ENCODE assay signal across 8 mouse cellular contexts in genomic region chr2:71388951-71389763, GRCm38 (mm10). TPM values are rescaled to one million over a fixed set of nuclear protein-coding genes. Genes with fewer than 3 reads are reported as not detected.
DNase-seq lines count a peak whose midpoint lies in the region; ATAC-seq lines count a peak whose summit lies in the region.

Gene Hat1 (plus strand): TSS chr2:71388958.

- H3K27me3 ChIP-seq in hindbrain, embryonic 12.5 days = no peaks in the 10 kb centered on the region

- peaks cover 7% of the 10 kb centered on the region for H3K4me1 ChIP-seq in hindbrain, embryonic 12.5 days

- peak within 1 kb of the TSS; percentile 74 for H3K4me2 ChIP-seq in hindbrain, embryonic 12.5 days (replicated peaks)

- peak; percentile 99 for ATAC-seq in hindbrain, embryonic 12.5 days (ENCODE audit: low FRiP score)

- H3K9ac ChIP-seq in hindbrain, embryonic 12.5 days = peak within 1 kb of the TSS; percentile 88

- peak; percentile 99 for DNase-seq in Muller cell, postnatal 12 days (ENCODE audit: inconsistent ontology term)
- DNase-seq in cerebellum, adult 9-11 months = peak; percentile 92
- DNase-seq in frontal cortex, adult 2 months (ENCODE audit: extremely low spot score in 1 of 2, low spot score in 1 of 2) = peak; percentile 92 to 97
- DNase-seq in layer of hippocampus, postnatal 14 days (ENCODE audit: low spot score in 2 of 2) = peak; percentile 91 to 95
- DNase-seq in lung, postnatal 14 days = peak; percentile 96
- DNase-seq in retina, adult 2 months (ENCODE audit: low read depth, low spot score) = peak; percentile 83
- peak; percentile 93 to 95 for DNase-seq in thymus, postnatal 36 days

- H3K4me3 ChIP-seq in hindbrain, embryonic 12.5 days = peak within 1 kb of the TSS; percentile 92

- no peaks in the 10 kb centered on the region for H3K9me3 ChIP-seq in hindbrain, embryonic 12.5 days (replicated peaks)

- peaks cover 16% of the 10 kb centered on the region for H3K36me3 ChIP-seq in hindbrain, embryonic 12.5 days

- no peak within 1 kb of the TSS for H3K27ac ChIP-seq in hindbrain, embryonic 12.5 days

- WGBS in hindbrain, embryonic 12.5 days = under 1% methylated on average over 61 of the region's 66 CpGs

RNA-seq across cellular contexts. Expression of gene Hat1, which starts in this region (rescaled TPM):
- 22.6 and 22.9 TPM in 2 replicates for polyA plus RNA-seq in frontal cortex, adult 2 months (2012; rRNA removed)
- polyA plus RNA-seq in hindbrain, embryonic 12.5 days (2016; fragmentation: Nextera tagmentation; extraction: Ambion mirVana) = 94.2 and 94.9 TPM in 2 replicates
- total RNA-seq in layer of hippocampus, postnatal 14 days (2021) = 10 to 100 TPM; 15.6 to 15.7 TPM
